Mouse (Mus musculus): Measurements from ENCODE around the gene Trim40.
"Not testable (repeated sequence)": the region's sequence is repeated elsewhere in the genome, so short reads cannot be mapped to it uniquely, and the experiment has no call there.

Gene Trim40

GRCm38 (mm10) chr17:36892362-36892761 lies 2.4 kb upstream of the Trim40 start:
- DNase-seq, result peak; percentile 15 to 25

GRCm38 (mm10) chr17:36891496-36891895 lies 1.6 kb upstream of the Trim40 start:
- DNase-seq, result not testable (repeated sequence)

GRCm38 (mm10) chr17:36885132-36885790 lies 4.7 kb downstream of the Trim40 start:
- DNase-seq, result no peak

- DNase-seq, result no peak
Observed at GRCm38 (mm10) chr17:36883350-36883749, 6.6 kb downstream of the Trim40 start.

GRCm38 (mm10) chr17:36874636-36875035 lies 15.3 kb downstream of the Trim40 start:
- DNase-seq, result no peak

- no peak for DNase-seq
Observed at GRCm38 (mm10) chr17:36869955-36870810, 19.7 kb downstream of the Trim40 start.

GRCm38 (mm10) chr17:36869284-36869954 lies 20.5 kb downstream of the Trim40 start, which contains the start of gene Trim10:
Gene Trim10 (plus strand): TSS chr17:36869574.
- no peak for DNase-seq

- DNase-seq, result no peak
Observed at GRCm38 (mm10) chr17:36868836-36869235, 21.1 kb downstream of the Trim40 start.

GRCm38 (mm10) chr17:36866719-36867527 lies 23.0 kb downstream of the Trim40 start, which contains the start of gene Trim15:
Gene Trim15 (minus strand): TSS chr17:36867210.
- no peak for DNase-seq

- no peak for DNase-seq
Observed at GRCm38 (mm10) chr17:36861680-36862079, 28.2 kb downstream of the Trim40 start.

- no peak for DNase-seq
Observed at GRCm38 (mm10) chr17:36858181-36858580, 31.7 kb downstream of the Trim40 start.

GRCm38 (mm10) chr17:36856236-36856635 lies 33.7 kb downstream of the Trim40 start:
- DNase-seq, result no peak

GRCm38 (mm10) chr17:36855484-36855883 lies 34.4 kb downstream of the Trim40 start:
- no peak for DNase-seq

- no peak for DNase-seq
Observed at GRCm38 (mm10) chr17:36851627-36852026, 38.3 kb downstream of the Trim40 start.

GRCm38 (mm10) chr17:36851200-36851599 lies 38.7 kb downstream of the Trim40 start:
- no peak for DNase-seq

GRCm38 (mm10) chr17:36849992-36850391 lies 39.9 kb downstream of the Trim40 start:
- DNase-seq, result no peak

GRCm38 (mm10) chr17:36848911-36849310 lies 41.0 kb downstream of the Trim40 start:
- DNase-seq, result no peak

- no peak for DNase-seq
Observed at GRCm38 (mm10) chr17:36844725-36845124, 45.2 kb downstream of the Trim40 start.

- no peak for DNase-seq
Observed at GRCm38 (mm10) chr17:36844286-36844719, 45.6 kb downstream of the Trim40 start.

GRCm38 (mm10) chr17:36843696-36844095 lies 46.2 kb downstream of the Trim40 start:
- DNase-seq, result no peak

- no peak for DNase-seq
Observed at GRCm38 (mm10) chr17:36840961-36841445, 48.9 kb downstream of the Trim40 start.

GRCm38 (mm10) chr17:36839931-36840330 lies 50.0 kb downstream of the Trim40 start:
- DNase-seq, result no peak
